Mouse (Mus musculus): ENCODE data around the gene P2ry13. TPM values are rescaled to one million over a fixed set of nuclear protein-coding genes. Genes with fewer than 3 reads are reported as not detected.
A peak's percentile ranks its signal among the peaks of the same experiment; 100 is the strongest.

Gene P2ry13
- polyA plus RNA-seq, 1 experiment from 2014 or later: 0.62 TPM

GRCm38 (mm10) chr3:59212404-59212803 lies 1.7 kb upstream of the P2ry13 start:
- Histone ChIP-seq H3K27me3 (ENCODE audit: low read depth, poor library complexity, severe bottlenecking) (no peaks in the 10 kb centered on the region), H3K4me1 (no peaks in the 10 kb centered on the region), H3K9me3 (replicated peaks) (no peaks in the 10 kb centered on the region), H3K27ac (replicated peaks) (no peak overlapping the region), H3K36me3 (no peaks in the 10 kb centered on the region), H3K4me3 (no peak overlapping the region)
- DNase-seq (ENCODE audit: low spot score): no peak

- H3K27me3 ChIP-seq (ENCODE audit: low read depth, poor library complexity, severe bottlenecking): no peaks in the 10 kb centered on the region
- 92% methylated on average over 8 of the region's 8 CpGs for WGBS
- H3K9me3 ChIP-seq (replicated peaks): no peaks in the 10 kb centered on the region
- H3K36me3 ChIP-seq: no peaks in the 10 kb centered on the region
- H3K4me1 ChIP-seq: no peaks in the 10 kb centered on the region
- no peak for DNase-seq (ENCODE audit: low spot score)
- no peak overlapping the region for H3K4me3 ChIP-seq
- no peak overlapping the region for H3K27ac ChIP-seq (replicated peaks)
These were observed 1.1 kb upstream of the P2ry13 start for GRCm38 (mm10) chr3:59211784-59212183.

- DNase-seq (ENCODE audit: low spot score): no peak
- H3K4me3 ChIP-seq: no peak overlapping the region
- 73% methylated on average over 8 of the region's 8 CpGs for WGBS
- H3K27me3 ChIP-seq (ENCODE audit: low read depth, poor library complexity, severe bottlenecking): no peaks in the 10 kb centered on the region
- H3K4me1 ChIP-seq: no peaks in the 10 kb centered on the region
- no peaks in the 10 kb centered on the region for H3K9me3 ChIP-seq (replicated peaks)
- no peak overlapping the region for H3K27ac ChIP-seq (replicated peaks)
- H3K36me3 ChIP-seq: no peaks in the 10 kb centered on the region
These were observed 593 bp downstream of the P2ry13 start for GRCm38 (mm10) chr3:59210089-59210488.

GRCm38 (mm10) chr3:59208650-59209548 lies 1.8 kb downstream of the P2ry13 start:
- Histone ChIP-seq H3K4me1 (no peaks in the 10 kb centered on the region), H3K27ac (replicated peaks) (no peak overlapping the region), H3K4me3 (no peak overlapping the region), H3K27me3 (ENCODE audit: low read depth, poor library complexity, severe bottlenecking) (no peaks in the 10 kb centered on the region), H3K9me3 (replicated peaks) (no peaks in the 10 kb centered on the region), H3K36me3 (no peaks in the 10 kb centered on the region)
- WGBS: 75% methylated on average over 4 of the region's 4 CpGs
- DNase-seq (ENCODE audit: low spot score): peak; percentile 13

GRCm38 (mm10) chr3:59205941-59206340 lies 4.7 kb downstream of the P2ry13 start:
- no peaks in the 10 kb centered on the region for H3K36me3 ChIP-seq
- H3K9me3 ChIP-seq (replicated peaks): no peaks in the 10 kb centered on the region
- no peaks in the 10 kb centered on the region for H3K27me3 ChIP-seq (ENCODE audit: low read depth, poor library complexity, severe bottlenecking)
- no peak overlapping the region for H3K4me3 ChIP-seq
- no peak for DNase-seq (ENCODE audit: low spot score)
- H3K4me1 ChIP-seq: no peaks in the 10 kb centered on the region
- H3K27ac ChIP-seq (replicated peaks): no peak overlapping the region
- WGBS: 87% methylated on average over 4 of the region's 4 CpGs

- WGBS: 92% methylated on average over 11 of the region's 11 CpGs
- H3K9me3 ChIP-seq (replicated peaks): no peaks in the 10 kb centered on the region
- H3K27ac ChIP-seq (replicated peaks): no peak overlapping the region
- DNase-seq (ENCODE audit: low spot score): no peak
- no peaks in the 10 kb centered on the region for H3K36me3 ChIP-seq
- no peaks in the 10 kb centered on the region for H3K27me3 ChIP-seq (ENCODE audit: low read depth, poor library complexity, severe bottlenecking)
- H3K4me1 ChIP-seq: no peaks in the 10 kb centered on the region
- H3K4me3 ChIP-seq: no peak overlapping the region
These were observed 5.8 kb downstream of the P2ry13 start for GRCm38 (mm10) chr3:59204719-59205503.

GRCm38 (mm10) chr3:59203802-59204520 lies 6.7 kb downstream of the P2ry13 start:
- H3K27me3 ChIP-seq (ENCODE audit: low read depth, poor library complexity, severe bottlenecking): no peaks in the 10 kb centered on the region
- H3K4me3 ChIP-seq: no peak overlapping the region
- no peak overlapping the region for H3K27ac ChIP-seq (replicated peaks)
- no peak for DNase-seq (ENCODE audit: low spot score)
- WGBS: 85% methylated on average over 8 of the region's 8 CpGs
- no peaks in the 10 kb centered on the region for H3K4me1 ChIP-seq
- H3K36me3 ChIP-seq: no peaks in the 10 kb centered on the region
- H3K9me3 ChIP-seq (replicated peaks): no peaks in the 10 kb centered on the region

- no peak overlapping the region for H3K27ac ChIP-seq (replicated peaks)
- no peaks in the 10 kb centered on the region for H3K36me3 ChIP-seq
- 88% methylated on average over 4 of the region's 4 CpGs for WGBS
- no peak overlapping the region for H3K4me3 ChIP-seq
- no peak for DNase-seq (ENCODE audit: low spot score)
- H3K4me1 ChIP-seq: no peaks in the 10 kb centered on the region
- H3K9me3 ChIP-seq (replicated peaks): no peaks in the 10 kb centered on the region
- H3K27me3 ChIP-seq (ENCODE audit: low read depth, poor library complexity, severe bottlenecking): no peaks in the 10 kb centered on the region
These were observed 13.2 kb downstream of the P2ry13 start for GRCm38 (mm10) chr3:59197329-59197948.

- WGBS: 93% methylated on average over 7 of the region's 7 CpGs
- Histone ChIP-seq H3K4me1 (no peaks in the 10 kb centered on the region), H3K27ac (replicated peaks) (no peak within 1 kb of the TSS), H3K36me3 (no peaks in the 10 kb centered on the region), H3K9me3 (replicated peaks) (no peaks in the 10 kb centered on the region), H3K27me3 (ENCODE audit: low read depth, poor library complexity, severe bottlenecking) (no peaks in the 10 kb centered on the region), H3K4me3 (no peak within 1 kb of the TSS)
- no peak for DNase-seq (ENCODE audit: low spot score)
These were observed 15.7 kb downstream of the P2ry13 start, which contains the start of gene Gpr87 for GRCm38 (mm10) chr3:59194938-59195337. TSS of gene Gpr87 (minus strand) at chr3:59195104.

GRCm38 (mm10) chr3:59194099-59194498 lies 16.6 kb downstream of the P2ry13 start:
- no peak for DNase-seq (ENCODE audit: low spot score)
- H3K4me1 ChIP-seq: no peaks in the 10 kb centered on the region
- 94% methylated on average over 7 of the region's 7 CpGs for WGBS
- no peaks in the 10 kb centered on the region for H3K36me3 ChIP-seq
- no peaks in the 10 kb centered on the region for H3K27me3 ChIP-seq (ENCODE audit: low read depth, poor library complexity, severe bottlenecking)
- no peak overlapping the region for H3K27ac ChIP-seq (replicated peaks)
- H3K4me3 ChIP-seq: no peak overlapping the region
- no peaks in the 10 kb centered on the region for H3K9me3 ChIP-seq (replicated peaks)

- Histone ChIP-seq H3K27me3 (ENCODE audit: low read depth, poor library complexity, severe bottlenecking) (no peaks in the 10 kb centered on the region), H3K9me3 (replicated peaks) (no peaks in the 10 kb centered on the region), H3K4me3 (no peak overlapping the region), H3K27ac (replicated peaks) (no peak overlapping the region), H3K36me3 (no peaks in the 10 kb centered on the region), H3K4me1 (no peaks in the 10 kb centered on the region)
- DNase-seq (ENCODE audit: low spot score): no peak
- WGBS: 96% methylated on average over 6 of the region's 6 CpGs
These were observed 19.0 kb downstream of the P2ry13 start for GRCm38 (mm10) chr3:59191674-59192073.

GRCm38 (mm10) chr3:59187336-59187735 lies 23.3 kb downstream of the P2ry13 start:
- Histone ChIP-seq H3K4me3 (no peak overlapping the region), H3K27me3 (ENCODE audit: low read depth, poor library complexity, severe bottlenecking) (no peaks in the 10 kb centered on the region), H3K9me3 (replicated peaks) (no peaks in the 10 kb centered on the region), H3K27ac (replicated peaks) (no peak overlapping the region), H3K36me3 (no peaks in the 10 kb centered on the region), H3K4me1 (no peaks in the 10 kb centered on the region)
- 94% methylated on average over 4 of the region's 4 CpGs for WGBS
- DNase-seq (ENCODE audit: low spot score): no peak

All from midbrain, embryonic 10.5 days (tissue).